Mouse (Mus musculus): ENCODE measurements at regions not wholly inside any gene's neighbourhood (a gene's known extent, or its start where the extent isn't known, plus 50 kb on each side); places are given as distances from the start of the nearest gene placed in this dataset.

DNA sequence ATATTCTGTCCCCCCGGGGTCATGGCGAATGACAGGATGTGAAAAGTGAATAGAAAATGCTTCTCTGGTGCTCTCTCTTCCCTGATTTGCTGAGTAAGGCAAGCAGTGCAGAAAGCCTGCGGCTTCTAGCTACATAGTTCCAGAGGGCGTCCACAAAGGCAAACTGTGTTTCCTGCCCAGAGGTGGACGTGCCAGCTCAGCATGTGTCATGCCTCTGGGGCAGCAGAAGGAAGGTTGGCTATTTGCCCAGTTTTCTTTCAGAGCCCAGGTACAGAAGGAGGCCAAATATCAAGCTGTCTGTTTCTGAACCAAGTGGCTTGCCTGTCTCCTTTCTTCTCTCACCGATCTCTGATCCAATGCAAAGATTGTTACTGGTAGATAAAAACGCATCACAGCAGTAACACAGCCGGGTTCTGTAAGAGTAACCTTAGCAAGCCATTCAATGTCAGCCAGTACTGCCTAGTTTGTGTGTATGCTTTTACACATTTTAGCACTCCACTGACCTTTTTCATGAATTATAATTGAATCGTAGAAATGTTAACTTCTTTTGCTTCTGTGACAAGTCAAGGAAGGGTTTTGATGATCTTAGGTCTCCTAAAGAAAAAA lies 223.3 kb upstream of the Impg1 start:
- peak; percentile 47 for DNase-seq

- DNase-seq = no peak
Observed at GRCm38 (mm10) chr9:80683030-80683692, 217.9 kb upstream of the Impg1 start.

GRCm38 (mm10) chr9:80681709-80682108 lies 216.4 kb upstream of the Impg1 start:
- DNase-seq = no peak

- no peak for DNase-seq
Observed at GRCm38 (mm10) chr9:80671483-80671882, 206.2 kb upstream of the Impg1 start.

DNA sequence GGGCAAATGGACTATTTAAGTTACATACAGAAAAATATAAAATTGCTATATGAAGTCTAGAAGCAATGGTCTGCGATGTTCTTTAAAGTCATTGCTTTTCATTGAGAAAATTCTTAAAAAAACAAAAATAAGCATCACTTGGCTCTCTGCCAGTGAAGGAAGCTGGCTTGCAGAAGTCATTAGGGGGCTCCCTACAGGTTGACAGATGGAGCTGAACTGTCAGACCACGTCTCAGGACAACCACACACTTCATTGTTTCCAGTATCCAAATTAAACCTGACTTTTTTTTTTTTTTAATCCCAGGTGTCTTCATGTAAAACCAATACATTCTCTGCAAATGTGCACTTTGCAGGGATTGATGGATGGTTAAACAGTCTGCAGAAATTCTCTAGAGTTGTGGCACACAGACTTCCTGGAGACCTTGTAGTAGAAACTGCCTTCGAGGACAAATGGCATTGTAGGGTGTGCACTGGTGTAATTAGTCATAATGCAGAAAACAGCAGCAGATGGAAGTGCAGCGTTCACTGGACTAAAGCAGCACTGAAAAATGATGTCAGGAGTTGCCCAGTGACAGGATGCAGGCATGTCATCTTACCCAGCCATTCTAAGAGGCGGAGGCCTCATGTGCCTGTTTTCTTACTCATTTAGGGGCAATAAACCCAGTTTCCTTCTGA lies 203.4 kb upstream of the Impg1 start:
- DNase-seq = no peak

- no peak for DNase-seq
Observed at GRCm38 (mm10) chr9:80658755-80659154, 193.5 kb upstream of the Impg1 start.

- DNase-seq = no peak
Observed at GRCm38 (mm10) chr9:80615114-80615513, 149.8 kb upstream of the Impg1 start.

- DNase-seq = no peak
Observed at GRCm38 (mm10) chr9:80600019-80600418, 134.7 kb upstream of the Impg1 start.

DNA sequence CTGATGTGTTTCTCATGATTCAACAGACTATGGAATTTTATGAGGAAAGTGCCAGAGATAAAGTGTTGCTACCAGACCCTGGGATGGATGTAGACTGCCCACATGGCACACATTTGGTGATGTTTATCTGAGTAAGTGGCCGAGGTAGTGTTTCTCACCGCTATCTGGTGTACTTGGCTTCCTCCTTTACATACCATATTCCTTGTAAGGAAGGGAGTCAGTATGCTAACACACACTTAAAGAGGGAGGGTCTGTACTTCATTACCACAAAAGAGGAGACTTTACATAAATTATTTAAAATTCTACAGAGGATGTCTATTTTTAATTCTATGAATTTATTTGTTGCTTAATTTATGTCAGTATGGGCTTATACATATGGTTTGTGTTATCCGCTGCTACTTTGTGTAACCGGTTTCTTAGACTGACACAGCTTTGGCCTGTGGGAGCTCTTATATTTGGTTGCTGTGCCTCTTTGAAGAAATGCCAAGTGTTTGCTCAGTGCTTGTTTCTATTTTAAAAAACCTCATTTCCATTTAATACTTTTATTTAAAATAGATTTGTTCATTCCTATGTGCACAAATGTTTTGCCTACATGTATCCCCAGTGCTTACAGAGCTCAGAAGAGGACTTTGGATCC lies 100.2 kb upstream of the Impg1 start:
- no peak for DNase-seq

DNA sequence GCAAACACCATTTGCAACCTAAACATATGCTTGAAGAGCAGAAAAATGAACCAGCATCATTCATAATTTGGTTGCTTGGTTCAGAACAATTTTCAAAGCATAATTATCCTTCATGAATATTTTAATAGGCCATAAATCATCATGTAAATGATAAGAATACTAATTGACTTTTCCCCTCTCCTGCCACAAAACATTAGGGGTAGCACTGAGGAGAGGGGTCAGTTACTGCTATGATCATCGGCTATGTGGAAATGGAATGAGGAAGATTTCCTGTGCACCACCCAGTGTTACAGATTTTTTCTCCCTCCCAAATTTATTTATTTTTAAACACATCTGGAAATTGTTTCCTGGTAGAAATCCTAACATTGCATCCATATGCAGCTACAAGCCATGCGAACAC lies 98.4 kb upstream of the Impg1 start:
- no peak for DNase-seq

DNA sequence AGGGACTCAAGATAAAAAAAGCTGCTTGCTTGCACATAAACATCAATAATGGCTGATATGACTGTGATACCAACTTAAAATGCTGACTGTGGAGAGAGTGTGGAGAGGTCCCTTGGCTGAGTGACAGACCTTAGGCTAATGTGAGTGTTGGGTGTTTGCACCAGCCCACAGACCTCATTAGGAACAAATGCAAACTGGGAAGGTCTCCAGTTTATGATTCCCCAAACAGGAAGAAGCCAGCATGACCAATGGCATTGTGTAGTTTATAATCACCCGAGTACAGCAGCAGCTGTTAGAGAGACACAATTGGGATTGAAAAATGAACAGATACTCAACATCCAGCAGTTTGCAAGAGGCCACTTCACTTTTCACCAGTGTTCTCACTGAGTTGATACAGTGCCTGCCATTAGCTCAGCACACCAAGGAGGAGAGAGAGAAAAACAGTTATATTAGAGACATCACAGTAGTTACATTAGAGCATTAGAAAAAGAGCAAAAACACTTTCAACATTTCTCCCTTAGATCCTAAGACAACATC lies 90.3 kb upstream of the Impg1 start:
- DNase-seq = no peak

Data from adrenal gland, postnatal 25 days (tissue).